Mouse (Mus musculus): ENCODE results near the gene Cnr2.

DNA sequence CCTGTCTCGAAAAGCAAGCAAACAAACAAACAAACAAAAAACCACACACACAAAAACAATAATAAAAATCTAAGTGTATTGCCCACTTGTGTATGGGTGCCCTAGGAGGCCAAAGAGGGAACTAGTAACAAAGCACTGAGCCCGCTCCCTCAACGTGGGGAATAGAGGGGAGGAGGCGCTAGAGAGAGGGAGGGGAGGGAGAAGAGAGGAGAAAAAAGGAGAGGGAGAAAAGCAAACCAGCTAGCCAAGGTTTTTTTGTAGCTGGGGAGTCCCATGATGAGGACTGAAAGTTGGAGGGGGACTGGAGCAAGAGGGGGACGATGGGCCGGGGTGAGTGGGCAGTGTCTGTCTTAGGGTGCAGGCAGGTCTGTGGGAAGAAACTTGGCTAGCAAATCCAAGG lies 40.1 kb upstream of the Cnr2 start:
- no peak for TF ChIP-seq TCF12 (IDR thresholded peaks at IDR 0.05; ENCODE audit: insufficient read depth, poor library complexity, severe bottlenecking)
- no peak for TF ChIP-seq POLR2AphosphoS2 (IDR thresholded peaks at IDR 0.05; ENCODE audit: insufficient read length, low read depth)
- no peak for TF ChIP-seq CEBPB (IDR thresholded peaks at IDR 0.05; ENCODE audit: insufficient read depth, poor library complexity, severe bottlenecking)
- no peak for TF ChIP-seq POLR2A (IDR thresholded peaks at IDR 0.05; ENCODE audit: insufficient read length, low read depth)

All from myocyte (in vitro differentiated cells).